ENCODE assay signal across 8 mouse cellular contexts in genomic region chr6:31215661-31216060, GRCm38 (mm10).
A peak's percentile ranks its signal among the peaks of the same experiment; 100 is the strongest.
DNase-seq lines count a peak whose midpoint lies in the region; ATAC-seq and TF ChIP-seq lines count a peak whose summit lies in the region.

No protein-coding gene starts in this region.

- H3K4me2 ChIP-seq in heart, embryonic 13.5 days, result peak overlapping the region; percentile 100
- peak overlapping the region; percentile 99 for H3K4me2 ChIP-seq in forebrain, postnatal 0 days (ENCODE audit: low read depth)
- H3K4me2 ChIP-seq in liver, postnatal 0 days (ENCODE audit: low read depth, low read length), result peak overlapping the region; percentile 95

- no peaks in the 10 kb centered on the region for H3K36me3 ChIP-seq in heart, embryonic 13.5 days
- no peaks in the 10 kb centered on the region for H3K36me3 ChIP-seq in E14TG2a.4 (ENCODE audit: insufficient read depth, low read length)
- H3K36me3 ChIP-seq in forebrain, postnatal 0 days (ENCODE audit: insufficient read depth), result no peaks in the 10 kb centered on the region
- no peaks in the 10 kb centered on the region for H3K36me3 ChIP-seq in liver, postnatal 0 days (replicated peaks; ENCODE audit: insufficient read depth, low read length)

- no peak for ATAC-seq in heart, embryonic 13.5 days (ENCODE audit: extremely low read depth, insufficient number of reproducible peaks, low FRiP score, low TSS enrichment)
- no peak for ATAC-seq in forebrain, postnatal 0 days
- ATAC-seq in liver, postnatal 0 days, result no peak

- peaks cover 34% of the 10 kb centered on the region for H3K4me1 ChIP-seq in heart, embryonic 13.5 days
- peaks cover 42% of the 10 kb centered on the region for H3K4me1 ChIP-seq in E14TG2a.4 (replicated peaks; ENCODE audit: low read depth, low read length)
- H3K4me1 ChIP-seq in forebrain, postnatal 0 days (ENCODE audit: insufficient read depth), result no peaks in the 10 kb centered on the region; the same call in 1 of the 2 replicates
- H3K4me1 ChIP-seq in liver, postnatal 0 days (ENCODE audit: insufficient read depth), result peaks cover 28% of the 10 kb centered on the region

- H3K9ac ChIP-seq in heart, embryonic 13.5 days, result no peak overlapping the region
- H3K9ac ChIP-seq in forebrain, postnatal 0 days, result peak overlapping the region; percentile 66; the same call in 1 of the 2 replicates
- H3K9ac ChIP-seq in liver, postnatal 0 days (replicated peaks), result no peak overlapping the region

- H3K4me3 ChIP-seq in heart, embryonic 13.5 days, result peak overlapping the region; percentile 80
- peak overlapping the region; percentile 81 for H3K4me3 ChIP-seq in E14TG2a.4 (replicated peaks; ENCODE audit: low read length)
- peak overlapping the region; percentile 75 for H3K4me3 ChIP-seq in forebrain, postnatal 0 days (ENCODE audit: low read depth, low read length)
- H3K4me3 ChIP-seq in liver, postnatal 0 days (ENCODE audit: low read depth, low read length), result peak overlapping the region; percentile 60

- H3K27ac ChIP-seq in heart, embryonic 13.5 days (replicated peaks), result no peak overlapping the region
- no peak overlapping the region for H3K27ac ChIP-seq in forebrain, postnatal 0 days (ENCODE audit: low read depth, low read length)
- H3K27ac ChIP-seq in liver, postnatal 0 days (ENCODE audit: low read depth), result no peak overlapping the region

- no peak for TF ChIP-seq EP300 in liver, postnatal 0 days (IDR thresholded peaks at IDR 0.05; ENCODE audit: low read depth)

- TF ChIP-seq CTCF in E14TG2a.4 (conservative IDR thresholded peaks at IDR 0.05; ENCODE audit: low read length), result no peak
- no peak for TF ChIP-seq CTCF in forebrain, postnatal 0 days (IDR thresholded peaks at IDR 0.05; ENCODE audit: low read depth)
- no peak for TF ChIP-seq CTCF in liver, postnatal 0 days (IDR thresholded peaks at IDR 0.05; ENCODE audit: low read depth)

- no peaks in the 10 kb centered on the region for H3K9me3 ChIP-seq in heart, embryonic 13.5 days
- no peaks in the 10 kb centered on the region for H3K9me3 ChIP-seq in E14TG2a.4 (ENCODE audit: low read length)
- H3K9me3 ChIP-seq in forebrain, postnatal 0 days (ENCODE audit: low read length), result no peaks in the 10 kb centered on the region
- no peaks in the 10 kb centered on the region for H3K9me3 ChIP-seq in liver, postnatal 0 days (ENCODE audit: low read length)

- WGBS in heart, embryonic 13.5 days, result 75% methylated on average over 8 of the region's 8 CpGs
- WGBS in forebrain, postnatal 0 days, result 71% methylated on average over 8 of the region's 8 CpGs
- 74% methylated on average over 8 of the region's 8 CpGs for WGBS in liver, postnatal 0 days (ENCODE audit: insufficient replicate concordance)

- peaks cover 69% of the 10 kb centered on the region for H3K27me3 ChIP-seq in heart, embryonic 13.5 days (replicated peaks)
- H3K27me3 ChIP-seq in E14TG2a.4 (ENCODE audit: insufficient read depth, low read length), result peaks cover 77% of the 10 kb centered on the region
- H3K27me3 ChIP-seq in forebrain, postnatal 0 days (ENCODE audit: insufficient read depth, low read length), result peaks cover 20% of the 10 kb centered on the region
- H3K27me3 ChIP-seq in liver, postnatal 0 days (ENCODE audit: insufficient read depth, low read length), result peaks cover 51% of the 10 kb centered on the region

- no peak for DNase-seq in heart, postnatal 4 days
- DNase-seq in forebrain, postnatal 0 days, result no peak
- DNase-seq in liver, postnatal 0 days, result no peak
- DNase-seq in embryo, embryonic 10.5 days (ENCODE audit: low spot score), result no peak
- DNase-seq in ovary, postnatal 10 days (ENCODE audit: low spot score), result no peak
- DNase-seq in gastrocnemius, postnatal 4 days (ENCODE audit: low spot score in 2 of 2), result no peak
